Mouse (Mus musculus): Measurements from ENCODE around the gene Nrd1. TPM values are rescaled to one million over a fixed set of nuclear protein-coding genes. Genes with fewer than 3 reads are reported as not detected.
A peak's percentile ranks its signal among the peaks of the same experiment; 100 is the strongest.

Nrd1 gene
- polyA plus RNA-seq, 1 experiment from 2014 or later = 53.5 TPM

DNA sequence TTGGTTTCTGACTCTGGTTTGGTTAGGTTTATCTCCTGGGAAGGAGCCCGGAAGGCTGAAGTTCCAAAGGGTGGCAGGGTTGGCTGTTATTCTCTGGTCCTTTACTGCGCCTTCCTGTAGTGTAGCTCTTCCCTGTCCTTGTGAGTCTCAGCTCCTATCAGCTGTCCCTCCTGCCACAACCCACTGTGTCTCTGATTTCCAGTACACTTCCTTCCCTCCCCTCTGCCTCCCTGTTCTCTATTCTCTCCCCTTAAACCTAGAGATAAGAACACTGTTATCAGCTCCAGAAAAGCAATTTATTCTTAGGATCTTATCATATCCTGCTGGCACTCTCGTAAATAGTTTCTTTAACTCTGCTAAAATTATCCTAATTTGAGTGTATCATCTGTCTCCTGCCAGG lies 30.9 kb upstream of the Nrd1 start:
- Histone ChIP-seq H3K4me3 (ENCODE audit: low read depth, low read length) (no peak overlapping the region), H3K27ac (replicated peaks) (no peak overlapping the region), H3K9me3 (ENCODE audit: control insufficient read depth, low read length) (no peaks in the 10 kb centered on the region), H3K4me2 (replicated peaks; ENCODE audit: low read depth) (no peak overlapping the region), H3K27me3 (ENCODE audit: control insufficient read depth, insufficient read depth, low read length) (no peaks in the 10 kb centered on the region), H3K4me1 (replicated peaks; ENCODE audit: control insufficient read depth, insufficient read depth) (no peaks in the 10 kb centered on the region), H3K36me3 (ENCODE audit: control insufficient read depth, insufficient read depth, low read length) (no peaks in the 10 kb centered on the region), H3K9ac (ENCODE audit: low read length) (no peak overlapping the region)
- TF ChIP-seq CTCF (IDR thresholded peaks at IDR 0.05; ENCODE audit: low read depth) (no peak), EP300 (optimal IDR thresholded peaks at IDR 0.05) (no peak)
- 45% methylated on average over 3 of the region's 3 CpGs for WGBS
- DNase-seq (ENCODE audit: low spot score) (no peak), ATAC-seq (ENCODE audit: low FRiP score, low TSS enrichment) (no peak)

- DNase-seq (ENCODE audit: low spot score) = no peak
- no peak overlapping the region for H3K27ac ChIP-seq (replicated peaks)
- H3K9ac ChIP-seq (ENCODE audit: low read length) = no peak overlapping the region
- TF ChIP-seq CTCF (IDR thresholded peaks at IDR 0.05; ENCODE audit: low read depth) (no peak), EP300 (optimal IDR thresholded peaks at IDR 0.05) (no peak)
- no peaks in the 10 kb centered on the region for H3K27me3 ChIP-seq (ENCODE audit: control insufficient read depth, insufficient read depth, low read length)
- H3K36me3 ChIP-seq (ENCODE audit: control insufficient read depth, insufficient read depth, low read length) = no peaks in the 10 kb centered on the region
- no peak overlapping the region for H3K4me2 ChIP-seq (replicated peaks; ENCODE audit: low read depth)
- H3K4me1 ChIP-seq (replicated peaks; ENCODE audit: control insufficient read depth, insufficient read depth) = no peaks in the 10 kb centered on the region
- H3K9me3 ChIP-seq (ENCODE audit: control insufficient read depth, low read length) = no peaks in the 10 kb centered on the region
- ATAC-seq (ENCODE audit: low FRiP score, low TSS enrichment) = no peak
- no peak overlapping the region for H3K4me3 ChIP-seq (ENCODE audit: low read depth, low read length)
- 63% methylated on average over 5 of the region's 5 CpGs for WGBS
Measured at GRCm38 (mm10) chr4:108971054-108971453, 29.4 kb upstream of the Nrd1 start.

GRCm38 (mm10) chr4:108976458-108977071 lies 23.9 kb upstream of the Nrd1 start:
- DNase-seq (ENCODE audit: low spot score) (peak; percentile 56), ATAC-seq (ENCODE audit: low FRiP score, low TSS enrichment) (peak; percentile 70)
- Histone ChIP-seq H3K4me2 (replicated peaks; ENCODE audit: low read depth) (no peak overlapping the region), H3K9ac (ENCODE audit: low read length) (no peak overlapping the region), H3K9me3 (ENCODE audit: control insufficient read depth, low read length) (no peaks in the 10 kb centered on the region), H3K4me3 (ENCODE audit: low read depth, low read length) (no peak overlapping the region), H3K27me3 (ENCODE audit: control insufficient read depth, insufficient read depth, low read length) (no peaks in the 10 kb centered on the region), H3K27ac (replicated peaks) (no peak overlapping the region), H3K4me1 (replicated peaks; ENCODE audit: control insufficient read depth, insufficient read depth) (no peaks in the 10 kb centered on the region), H3K36me3 (ENCODE audit: control insufficient read depth, insufficient read depth, low read length) (no peaks in the 10 kb centered on the region)
- WGBS = 47% methylated on average over 6 of the region's 6 CpGs
- no peak for TF ChIP-seq EP300 (optimal IDR thresholded peaks at IDR 0.05)
- peak; percentile 92 for TF ChIP-seq CTCF (IDR thresholded peaks at IDR 0.05; ENCODE audit: low read depth)

- 91% methylated on average over 1 of the region's 1 CpGs for WGBS
- DNase-seq (ENCODE audit: low spot score) (no peak), ATAC-seq (ENCODE audit: low FRiP score, low TSS enrichment) (no peak)
- Histone ChIP-seq H3K4me1 (replicated peaks; ENCODE audit: control insufficient read depth, insufficient read depth) (no peaks in the 10 kb centered on the region), H3K27me3 (ENCODE audit: control insufficient read depth, insufficient read depth, low read length) (no peaks in the 10 kb centered on the region), H3K4me3 (ENCODE audit: low read depth, low read length) (no peak overlapping the region), H3K27ac (replicated peaks) (no peak overlapping the region), H3K9me3 (ENCODE audit: control insufficient read depth, low read length) (no peaks in the 10 kb centered on the region), H3K4me2 (replicated peaks; ENCODE audit: low read depth) (no peak overlapping the region), H3K9ac (ENCODE audit: low read length) (no peak overlapping the region), H3K36me3 (ENCODE audit: control insufficient read depth, insufficient read depth, low read length) (no peaks in the 10 kb centered on the region)
- TF ChIP-seq CTCF (IDR thresholded peaks at IDR 0.05; ENCODE audit: low read depth) (peak; percentile 26; the same call in 1 of the 2 replicates), EP300 (optimal IDR thresholded peaks at IDR 0.05) (no peak)
Measured at GRCm38 (mm10) chr4:108986833-108987472, 13.5 kb upstream of the Nrd1 start.

DNA sequence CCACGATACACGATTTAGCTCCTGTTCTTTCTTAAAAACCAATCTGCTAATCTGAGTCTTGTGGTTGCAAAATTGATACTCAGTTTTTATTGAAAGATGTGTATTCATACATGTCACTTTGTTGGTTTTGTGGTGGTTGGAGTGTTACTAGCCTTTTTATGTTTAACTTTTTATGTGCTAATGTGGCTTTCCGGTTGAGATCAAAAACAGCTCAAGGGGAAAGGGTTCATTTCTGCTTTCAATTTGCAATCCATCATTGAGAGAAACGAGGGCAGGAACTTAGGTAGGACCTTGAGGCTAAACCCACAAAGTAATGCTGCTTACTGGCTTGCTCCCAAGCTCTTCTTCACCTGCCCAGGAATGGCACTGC lies 13.0 kb upstream of the Nrd1 start:
- WGBS = 67% methylated on average over 4 of the region's 4 CpGs
- ATAC-seq (ENCODE audit: low FRiP score, low TSS enrichment) = no peak
- DNase-seq (ENCODE audit: low spot score) = no peak
- no peak overlapping the region for H3K4me2 ChIP-seq (replicated peaks; ENCODE audit: low read depth)
- H3K36me3 ChIP-seq (ENCODE audit: control insufficient read depth, insufficient read depth, low read length) = no peaks in the 10 kb centered on the region
- no peak for TF ChIP-seq CTCF (IDR thresholded peaks at IDR 0.05; ENCODE audit: low read depth)
- no peak for TF ChIP-seq EP300 (optimal IDR thresholded peaks at IDR 0.05)
- H3K27me3 ChIP-seq (ENCODE audit: control insufficient read depth, insufficient read depth, low read length) = no peaks in the 10 kb centered on the region
- no peak overlapping the region for H3K9ac ChIP-seq (ENCODE audit: low read length)
- H3K4me1 ChIP-seq (replicated peaks; ENCODE audit: control insufficient read depth, insufficient read depth) = no peaks in the 10 kb centered on the region
- H3K4me3 ChIP-seq (ENCODE audit: low read depth, low read length) = no peak overlapping the region
- H3K27ac ChIP-seq (replicated peaks) = no peak overlapping the region
- H3K9me3 ChIP-seq (ENCODE audit: control insufficient read depth, low read length) = no peaks in the 10 kb centered on the region

DNA sequence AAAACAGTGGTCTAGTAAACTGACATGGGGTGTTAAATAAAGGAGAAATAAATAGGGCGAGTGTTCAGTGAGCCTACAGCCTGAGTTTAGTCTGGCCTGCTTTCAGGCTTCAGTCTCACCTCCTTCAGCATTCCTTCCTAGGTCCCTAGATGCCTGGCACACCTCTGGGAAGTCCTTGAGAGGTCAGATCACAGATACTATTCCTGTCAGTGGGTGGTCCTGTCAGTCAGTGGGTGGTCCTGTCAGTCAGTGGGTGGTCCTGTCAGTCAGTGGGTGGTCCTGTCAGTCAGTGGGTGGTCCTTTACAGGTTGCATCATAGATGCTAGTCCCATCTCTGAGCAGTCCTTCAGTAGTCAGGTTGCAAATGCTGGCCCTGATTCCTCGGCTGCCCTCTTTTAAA lies 11.0 kb upstream of the Nrd1 start:
- Histone ChIP-seq H3K36me3 (ENCODE audit: control insufficient read depth, insufficient read depth, low read length) (no peaks in the 10 kb centered on the region), H3K4me2 (replicated peaks; ENCODE audit: low read depth) (no peak overlapping the region), H3K9me3 (ENCODE audit: control insufficient read depth, low read length) (no peaks in the 10 kb centered on the region), H3K27ac (replicated peaks) (no peak overlapping the region), H3K9ac (ENCODE audit: low read length) (no peak overlapping the region), H3K4me1 (replicated peaks; ENCODE audit: control insufficient read depth, insufficient read depth) (no peaks in the 10 kb centered on the region), H3K4me3 (ENCODE audit: low read depth, low read length) (no peak overlapping the region), H3K27me3 (ENCODE audit: control insufficient read depth, insufficient read depth, low read length) (no peaks in the 10 kb centered on the region)
- TF ChIP-seq EP300 (optimal IDR thresholded peaks at IDR 0.05) (no peak), CTCF (IDR thresholded peaks at IDR 0.05; ENCODE audit: low read depth) (no peak)
- DNase-seq (ENCODE audit: low spot score) (no peak), ATAC-seq (ENCODE audit: low FRiP score, low TSS enrichment) (no peak)
- 45% methylated on average over 2 of the region's 2 CpGs for WGBS

Data from stomach, postnatal 0 days (tissue).